Mouse (Mus musculus) embryo, embryonic 11 days (tissue): Measurements from ENCODE around the gene Klhl11.

Source experiments
- DNase-seq: peaks from one replicate; pipeline ENCODE4 v3.0.0-alpha.2; 2015

The Klhl11 gene

DNA sequence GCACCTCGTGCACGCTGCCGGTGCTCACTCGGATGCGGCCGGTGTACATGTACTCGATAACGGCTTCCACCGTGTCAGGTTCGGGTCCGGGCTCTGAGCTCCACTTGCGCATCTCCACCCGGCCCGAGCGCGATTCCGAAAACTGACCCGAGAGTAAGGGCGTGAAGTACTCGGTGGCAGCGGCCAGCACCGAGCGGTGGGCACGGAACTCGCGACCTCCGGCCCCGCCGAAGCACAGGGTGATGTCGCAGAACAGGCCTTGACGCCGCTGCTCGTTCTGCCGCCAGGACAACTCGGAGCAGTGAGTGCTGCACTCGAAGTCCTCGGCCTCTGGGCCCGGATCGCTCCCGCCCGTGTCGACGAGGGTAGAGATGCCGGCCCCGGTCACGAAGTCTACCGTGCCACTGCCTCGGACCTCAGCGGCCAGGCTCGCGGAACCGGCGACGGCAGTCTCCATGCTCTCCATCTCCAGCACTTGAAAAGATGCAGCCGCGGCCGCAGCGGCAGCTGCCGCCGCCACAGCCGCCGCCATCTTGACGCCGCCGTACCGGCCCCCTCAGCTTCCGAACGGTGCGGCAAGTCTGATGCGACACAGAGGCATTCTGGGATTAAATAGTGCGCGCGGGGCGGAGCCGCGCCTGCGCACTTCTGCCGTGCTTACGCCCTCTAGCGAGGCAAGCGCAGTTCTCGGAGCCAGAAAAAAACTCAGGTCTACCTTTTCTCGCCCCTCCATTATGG, at the start of gene Klhl11:
Gene Klhl11, minus strand, starts transcription at position 545 of the 738 bp plus-strand sequence.
- DNase-seq: peak; percentile 94

DNA sequence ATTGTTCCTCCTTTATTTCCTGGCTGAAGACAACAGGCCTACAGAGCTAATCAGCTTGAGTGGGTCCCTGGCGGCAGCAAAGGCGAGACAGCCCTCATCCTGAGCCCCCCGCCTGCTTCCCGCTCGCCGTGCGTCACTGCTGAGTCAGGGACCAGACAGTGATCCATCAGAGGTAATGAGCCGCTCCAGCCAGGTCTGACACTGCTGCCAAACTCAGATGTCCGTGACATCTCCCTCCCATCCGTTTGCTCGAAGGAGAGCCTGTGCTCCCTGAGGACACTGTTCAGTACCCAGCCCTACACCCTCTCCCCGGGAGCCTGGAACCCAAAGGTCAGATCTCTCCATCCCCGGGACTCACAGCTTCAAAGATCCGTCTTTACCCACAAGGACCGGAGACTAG, 48.3 kb upstream of the Klhl11 start:
- no peak for DNase-seq

GRCm38 (mm10) chr11:100519188-100519587, 46.6 kb upstream of the Klhl11 start:
- DNase-seq: no peak

- DNase-seq: no peak
Observed at GRCm38 (mm10) chr11:100518188-100518591, 45.6 kb upstream of the Klhl11 start.

DNA sequence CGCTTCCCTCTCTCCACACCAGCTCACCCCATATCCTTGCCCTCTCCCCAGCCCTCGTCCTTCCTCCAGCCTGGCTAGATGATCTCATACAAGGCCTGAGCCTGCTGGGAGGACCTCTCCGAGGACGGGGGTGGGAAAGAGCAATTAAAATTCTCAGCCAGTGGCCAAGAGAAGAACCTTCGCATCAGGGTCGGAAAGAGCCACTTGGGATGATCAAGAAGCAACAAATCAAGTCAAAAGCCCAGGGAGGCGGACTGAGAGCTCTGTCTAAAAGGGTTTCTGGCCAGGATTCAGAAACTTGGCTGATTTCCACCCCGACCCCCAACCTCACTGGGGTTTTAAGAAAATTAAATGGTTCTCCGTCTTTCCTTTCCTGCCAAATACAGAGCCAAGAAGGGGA, 43.8 kb upstream of the Klhl11 start:
- no peak for DNase-seq

DNA sequence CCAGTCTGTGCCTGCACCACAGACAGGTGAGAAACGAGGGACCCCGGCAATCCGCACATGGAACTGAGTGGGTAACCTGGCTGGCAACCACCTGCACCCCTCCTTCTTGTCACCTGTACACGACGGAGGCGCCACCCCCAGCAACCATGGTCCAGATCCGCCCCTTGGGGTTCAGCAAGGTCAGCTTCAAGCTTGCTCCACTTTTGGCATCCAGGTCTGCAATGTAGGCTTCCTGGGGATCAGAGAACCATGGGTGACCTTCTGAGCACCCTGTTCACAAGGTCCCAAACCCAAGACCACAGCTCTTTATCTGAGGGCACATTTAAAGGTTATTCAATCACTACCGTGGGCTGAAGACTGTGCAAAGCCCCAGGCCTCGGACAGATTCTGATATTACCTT, 43.2 kb upstream of the Klhl11 start:
- DNase-seq: no peak

GRCm38 (mm10) chr11:100515061-100515460, 42.5 kb upstream of the Klhl11 start:
- no peak for DNase-seq

DNA sequence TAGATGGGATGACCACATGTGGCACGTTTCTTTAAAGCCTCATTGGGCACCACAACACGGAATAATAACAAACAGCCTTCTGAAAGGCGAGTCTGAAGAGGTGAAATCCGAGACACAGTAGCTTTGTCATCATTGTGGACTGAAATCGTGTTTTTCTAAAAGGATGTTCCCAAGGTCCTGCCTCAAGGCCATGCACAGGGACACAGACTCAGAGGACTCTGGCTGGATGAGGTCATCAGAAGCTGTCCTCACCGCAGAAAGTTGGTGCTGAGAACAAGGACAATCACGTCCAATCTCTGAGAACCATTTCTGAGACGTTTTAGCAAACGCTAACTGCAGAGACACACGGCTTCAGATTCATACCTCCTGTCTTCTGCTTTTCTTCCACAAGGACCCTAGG, 41.2 kb upstream of the Klhl11 start:
- DNase-seq: no peak

DNA sequence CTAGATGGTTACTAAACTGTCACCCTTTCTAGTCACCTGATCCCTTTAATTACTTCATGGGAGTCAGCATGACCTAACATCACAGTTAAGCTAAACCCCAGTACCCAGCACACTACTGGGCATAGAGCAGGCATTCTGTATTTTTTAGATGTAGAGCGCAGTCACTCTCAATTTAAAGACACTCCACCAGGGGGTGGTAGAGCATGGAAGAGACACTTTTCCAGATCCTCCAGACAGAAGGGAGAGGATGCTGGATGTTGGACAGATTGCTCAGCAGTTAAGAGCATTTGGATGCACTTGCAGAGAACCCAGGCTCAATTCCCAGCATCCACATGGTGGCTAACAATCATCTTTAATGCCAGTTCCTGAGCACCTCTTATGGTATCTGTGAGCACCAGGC, 39.8 kb upstream of the Klhl11 start:
- DNase-seq: peak; percentile 28

DNA sequence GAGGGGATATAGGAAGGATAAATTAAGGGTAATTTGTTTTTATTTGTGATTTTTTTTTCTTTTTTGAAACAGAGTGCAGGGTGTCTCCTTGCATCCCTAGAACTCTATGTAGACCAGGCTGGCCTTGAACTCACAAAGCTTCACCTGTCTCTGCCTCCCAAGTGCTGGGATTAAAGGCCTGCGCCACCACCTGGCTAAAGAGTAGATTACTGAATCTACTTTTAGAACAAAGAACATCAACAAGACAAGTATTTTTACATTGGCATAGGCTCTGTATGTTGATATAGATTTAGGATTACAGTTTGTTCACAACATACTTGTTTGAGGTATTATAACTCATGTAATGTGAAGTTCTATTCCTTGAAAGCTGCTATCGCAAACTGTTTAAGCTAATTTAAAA, 38.0 kb upstream of the Klhl11 start:
- DNase-seq: no peak

DNA sequence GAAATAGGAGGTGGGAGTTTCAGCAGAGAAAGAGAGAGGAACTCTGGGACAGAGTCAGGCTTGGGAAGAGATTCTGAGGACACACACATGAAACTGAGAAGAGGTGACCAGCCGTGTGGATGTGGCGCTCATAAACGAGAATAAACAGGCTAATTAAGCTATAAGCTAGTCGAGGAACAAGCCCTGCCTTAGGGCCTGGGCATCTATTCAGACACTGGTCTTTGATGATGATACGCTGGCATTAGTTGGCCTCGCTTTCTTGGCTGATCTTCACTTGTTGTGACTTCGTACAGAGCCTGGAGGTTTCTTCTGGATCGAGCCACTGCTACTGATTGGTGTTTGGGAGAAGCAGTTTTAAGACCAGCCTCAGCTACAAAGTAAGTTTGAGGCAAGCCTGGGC, 33.5 kb upstream of the Klhl11 start:
- no peak for DNase-seq

- no peak for DNase-seq
Observed at GRCm38 (mm10) chr11:100504990-100505660, 32.6 kb upstream of the Klhl11 start.

- no peak for DNase-seq
Observed at GRCm38 (mm10) chr11:100501321-100501720, 28.8 kb upstream of the Klhl11 start.

- no peak for DNase-seq
Observed at GRCm38 (mm10) chr11:100500651-100501050, 28.1 kb upstream of the Klhl11 start.

- DNase-seq: no peak
Observed at GRCm38 (mm10) chr11:100500241-100500640, 27.7 kb upstream of the Klhl11 start.

- DNase-seq: no peak
Observed at GRCm38 (mm10) chr11:100493771-100494170, 21.2 kb upstream of the Klhl11 start.

DNA sequence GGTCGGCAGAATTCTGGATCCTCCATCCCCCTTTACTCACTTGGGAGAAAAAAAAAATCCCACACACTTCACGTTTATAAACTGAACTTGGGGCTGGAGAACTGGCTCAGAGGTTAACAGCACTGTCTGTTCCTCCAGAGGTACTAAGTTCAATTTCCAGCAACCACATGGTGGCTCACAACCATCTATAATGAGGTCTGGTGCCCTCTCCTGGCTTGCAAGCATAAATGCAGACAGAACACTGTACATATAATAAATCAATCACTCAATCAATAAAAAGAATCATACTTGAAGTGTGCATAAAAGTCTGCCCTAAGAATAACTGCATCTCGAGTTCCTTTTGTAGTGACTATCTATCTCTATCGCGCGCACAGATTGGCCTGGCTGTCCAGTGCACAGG, 18.4 kb upstream of the Klhl11 start:
- DNase-seq: peak; percentile 18

- peak; percentile 61 for DNase-seq
Observed at GRCm38 (mm10) chr11:100485801-100486538, 13.4 kb upstream of the Klhl11 start.

- DNase-seq: no peak
Observed at GRCm38 (mm10) chr11:100484461-100484860, 11.9 kb upstream of the Klhl11 start.

GRCm38 (mm10) chr11:100479152-100479551, 6.6 kb upstream of the Klhl11 start:
- no peak for DNase-seq

- DNase-seq: no peak
Observed at GRCm38 (mm10) chr11:100476281-100476680, 3.7 kb upstream of the Klhl11 start.

- DNase-seq: no peak
Observed at GRCm38 (mm10) chr11:100472935-100473295, 374 bp upstream of the Klhl11 start.

GRCm38 (mm10) chr11:100471352-100472196, 967 bp downstream of the Klhl11 start:
- peak; percentile 20 for DNase-seq
